Mouse (Mus musculus): Measurements from ENCODE around the gene Krt23.

Gene Krt23

GRCm38 (mm10) chr11:99492733-99493573 is at the start of gene Krt23:
Gene Krt23 (minus strand): TSS chr11:99493137.
- no peak for DNase-seq (ENCODE audit: low spot score)

- no peak for DNase-seq (ENCODE audit: low spot score)
Measured at GRCm38 (mm10) chr11:99539721-99540120, 46.8 kb upstream of the Krt23 start.

GRCm38 (mm10) chr11:99521288-99521860 is 28.4 kb upstream of the Krt23 start, which contains the start of gene Krt39:
Gene Krt39 (minus strand): TSS chr11:99521338.
- no peak for DNase-seq (ENCODE audit: low spot score)

GRCm38 (mm10) chr11:99514098-99514497 is 21.2 kb upstream of the Krt23 start:
- DNase-seq (ENCODE audit: low spot score) = no peak

- no peak for DNase-seq (ENCODE audit: low spot score)
Measured at GRCm38 (mm10) chr11:99500095-99500805, 7.3 kb upstream of the Krt23 start.

- DNase-seq (ENCODE audit: low spot score) = no peak
Measured at GRCm38 (mm10) chr11:99496460-99496859, 3.5 kb upstream of the Krt23 start.

GRCm38 (mm10) chr11:99494741-99495140 is 1.8 kb upstream of the Krt23 start:
- no peak for DNase-seq (ENCODE audit: low spot score)

- DNase-seq (ENCODE audit: low spot score) = no peak
Measured at GRCm38 (mm10) chr11:99493574-99493850, 575 bp upstream of the Krt23 start.

- no peak for DNase-seq (ENCODE audit: low spot score)
Measured at GRCm38 (mm10) chr11:99491040-99491439, 1.9 kb downstream of the Krt23 start.

GRCm38 (mm10) chr11:99490624-99491023 is 2.3 kb downstream of the Krt23 start:
- no peak for DNase-seq (ENCODE audit: low spot score)

GRCm38 (mm10) chr11:99489233-99489632 is 3.7 kb downstream of the Krt23 start:
- DNase-seq (ENCODE audit: low spot score) = no peak

- DNase-seq (ENCODE audit: low spot score) = no peak
Measured at GRCm38 (mm10) chr11:99474981-99475380, 18.0 kb downstream of the Krt23 start.

- DNase-seq (ENCODE audit: low spot score) = no peak
Measured at GRCm38 (mm10) chr11:99473433-99473832, 19.5 kb downstream of the Krt23 start.

GRCm38 (mm10) chr11:99472405-99472804 is 20.5 kb downstream of the Krt23 start:
- no peak for DNase-seq (ENCODE audit: low spot score)

- DNase-seq (ENCODE audit: low spot score) = no peak
Measured at GRCm38 (mm10) chr11:99471946-99472345, 21.0 kb downstream of the Krt23 start.

- DNase-seq (ENCODE audit: low spot score) = no peak
Measured at GRCm38 (mm10) chr11:99469228-99469627, 23.7 kb downstream of the Krt23 start.

- DNase-seq (ENCODE audit: low spot score) = no peak
Measured at GRCm38 (mm10) chr11:99468566-99468965, 24.4 kb downstream of the Krt23 start.

GRCm38 (mm10) chr11:99466316-99466715 is 26.6 kb downstream of the Krt23 start:
- no peak for DNase-seq (ENCODE audit: low spot score)

- peak; percentile 47 for DNase-seq (ENCODE audit: low spot score)
Measured at GRCm38 (mm10) chr11:99464836-99465235, 28.1 kb downstream of the Krt23 start.

GRCm38 (mm10) chr11:99463155-99463554 is 29.8 kb downstream of the Krt23 start:
- DNase-seq (ENCODE audit: low spot score) = peak; percentile 22

- no peak for DNase-seq (ENCODE audit: low spot score)
Measured at GRCm38 (mm10) chr11:99461736-99462135, 31.2 kb downstream of the Krt23 start.

GRCm38 (mm10) chr11:99458887-99459286 is 34.0 kb downstream of the Krt23 start:
- DNase-seq (ENCODE audit: low spot score) = no peak

- no peak for DNase-seq (ENCODE audit: low spot score)
Measured at GRCm38 (mm10) chr11:99454759-99455158, 38.2 kb downstream of the Krt23 start.

All from T-cell, adult 2 months (primary cell).